Mouse (Mus musculus) Muller cell, postnatal 12 days (primary cell): ENCODE data around the gene Ninj1.

ENCODE experiments used
- DNase-seq: peaks from one replicate; pipeline ENCODE4 v3.0.0-alpha.2; 2015; ENCODE audit errors: inconsistent ontology term

Gene Ninj1

DNA sequence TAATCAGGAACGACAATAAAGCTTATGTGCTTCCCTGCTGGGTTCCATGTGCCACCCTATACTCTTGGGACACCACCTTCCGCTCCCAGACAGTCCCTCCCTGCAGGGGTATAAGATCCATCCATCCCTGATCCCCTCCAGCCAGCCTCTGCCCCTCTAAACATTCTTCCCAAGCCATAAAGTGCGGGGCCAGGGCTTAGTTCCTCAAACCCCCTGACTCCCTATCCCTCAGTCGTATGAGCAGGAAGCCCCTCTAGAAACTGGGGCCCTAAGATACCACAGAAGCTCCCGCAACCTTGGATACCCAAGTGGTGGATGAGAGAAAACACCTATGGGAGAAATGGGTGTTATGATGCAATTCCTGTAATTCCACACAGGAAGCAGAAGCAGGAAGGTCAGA, 8.9 kb downstream of the Ninj1 start:
- DNase-seq: no peak

DNA sequence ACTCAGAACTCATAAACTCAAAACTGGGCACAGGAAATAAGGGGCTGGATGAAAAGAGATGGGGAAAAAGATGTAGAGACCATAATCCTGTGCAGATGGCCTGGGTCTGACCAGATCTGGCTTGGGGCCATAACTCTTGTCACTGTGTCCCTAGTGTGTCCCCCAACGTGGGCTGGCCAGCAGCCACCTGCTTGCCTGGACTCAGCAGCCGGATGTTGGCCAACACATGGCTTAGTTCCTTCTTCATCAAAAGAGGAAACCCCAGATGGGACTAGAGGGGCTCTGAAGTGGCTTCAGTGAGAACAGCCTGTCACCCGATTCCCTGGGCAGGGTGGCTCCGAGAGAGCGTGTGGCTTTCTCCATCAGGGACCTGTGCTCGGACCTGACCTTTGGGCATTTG, 9.5 kb downstream of the Ninj1 start:
- DNase-seq: no peak

DNA sequence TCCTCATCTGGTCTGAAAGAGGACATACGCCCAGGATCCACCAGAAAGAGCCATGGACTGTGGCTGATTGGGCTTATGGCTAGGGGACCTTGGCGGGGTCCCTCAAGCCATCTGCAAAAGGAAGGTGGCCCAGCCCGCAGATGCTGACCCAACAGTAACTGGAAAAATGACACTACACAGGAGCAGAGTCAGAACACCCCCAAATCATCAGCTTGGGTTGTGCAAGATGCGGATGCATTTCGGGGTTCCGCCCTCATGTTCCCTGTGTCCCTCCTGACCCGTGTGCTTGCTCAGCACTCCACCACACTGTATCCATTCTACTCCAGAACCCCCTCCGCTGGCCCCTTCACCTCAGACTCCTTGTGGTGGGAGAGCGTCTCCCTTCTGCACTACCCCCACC, 11.4 kb downstream of the Ninj1 start:
- no peak for DNase-seq

- no peak for DNase-seq
Observed at GRCm38 (mm10) chr13:49199891-49200290, 12.6 kb downstream of the Ninj1 start.

DNA sequence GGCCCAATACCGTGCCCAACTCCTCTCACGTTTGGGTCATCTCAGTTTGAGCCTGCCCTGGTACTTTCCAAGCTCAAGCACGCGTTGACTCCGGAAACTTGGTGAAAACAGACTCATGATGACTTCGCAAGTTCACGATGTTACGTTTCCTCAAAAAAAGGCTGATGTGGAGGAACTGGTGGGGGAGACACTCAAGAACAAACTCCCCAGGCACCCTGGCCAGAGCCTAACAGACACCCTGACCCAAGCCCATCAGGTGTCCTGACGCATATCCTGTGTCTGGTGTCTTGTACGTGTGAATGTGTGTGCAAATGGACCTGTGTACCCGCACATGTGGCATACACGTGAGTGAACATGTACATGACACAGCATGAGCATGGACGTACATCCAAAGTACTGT, 13.4 kb downstream of the Ninj1 start:
- no peak for DNase-seq

DNA sequence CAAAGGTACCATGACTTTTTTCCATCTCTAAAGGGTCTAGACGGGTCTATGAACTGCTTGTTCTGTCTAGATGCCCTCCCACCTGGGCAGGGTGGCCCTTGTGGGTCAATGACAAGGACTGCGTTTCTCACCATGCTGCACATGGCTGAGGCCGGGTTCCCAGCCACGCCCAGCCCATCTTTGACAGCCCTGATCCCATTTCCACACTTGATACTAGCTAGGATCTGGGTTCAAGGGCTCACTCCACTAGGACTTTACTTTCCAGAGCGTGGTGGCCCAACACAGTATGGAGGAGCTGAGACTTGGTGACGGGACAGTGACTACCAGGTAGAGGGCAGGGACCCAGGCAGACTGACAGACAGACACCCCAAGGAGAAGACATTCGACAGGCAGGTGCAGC, 15.3 kb downstream of the Ninj1 start:
- no peak for DNase-seq

DNA sequence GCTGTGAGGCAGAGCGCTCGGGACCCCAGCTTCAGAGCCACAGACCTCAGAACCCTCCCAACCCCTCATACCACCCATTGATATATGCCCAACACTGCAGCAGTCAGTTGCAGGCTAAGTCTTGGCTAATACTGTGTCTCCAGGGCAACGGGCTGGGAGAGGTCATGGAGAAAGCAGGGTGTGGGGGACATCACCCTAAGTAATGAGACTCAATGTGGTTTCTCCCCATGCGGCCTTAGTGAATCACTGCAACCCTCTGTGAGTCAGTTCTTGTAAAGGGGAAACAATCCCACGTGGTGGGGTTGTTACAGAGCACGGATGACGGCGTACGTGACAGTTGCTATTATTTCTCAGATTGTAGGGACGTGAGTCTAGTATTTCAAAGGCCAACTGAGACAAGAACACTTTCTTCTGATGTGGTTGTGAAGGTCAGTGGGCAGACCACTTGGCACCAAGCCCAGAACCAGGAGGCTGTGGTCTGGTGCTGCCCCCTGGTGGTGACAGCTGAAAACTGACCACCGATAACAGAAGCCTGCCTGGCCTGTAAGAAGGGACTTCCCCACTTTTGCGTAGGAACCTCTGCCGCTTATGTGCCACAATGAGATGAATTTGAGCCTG, 18.2 kb downstream of the Ninj1 start:
- DNase-seq: peak; percentile 93

GRCm38 (mm10) chr13:49206341-49206740, 19.1 kb downstream of the Ninj1 start:
- DNase-seq: no peak

GRCm38 (mm10) chr13:49209306-49209705, 22.0 kb downstream of the Ninj1 start:
- no peak for DNase-seq

- DNase-seq: no peak
Observed at GRCm38 (mm10) chr13:49212711-49213500, 25.6 kb downstream of the Ninj1 start.

- peak; percentile 97 for DNase-seq
Observed at GRCm38 (mm10) chr13:49213531-49213932, 26.2 kb downstream of the Ninj1 start.

DNA sequence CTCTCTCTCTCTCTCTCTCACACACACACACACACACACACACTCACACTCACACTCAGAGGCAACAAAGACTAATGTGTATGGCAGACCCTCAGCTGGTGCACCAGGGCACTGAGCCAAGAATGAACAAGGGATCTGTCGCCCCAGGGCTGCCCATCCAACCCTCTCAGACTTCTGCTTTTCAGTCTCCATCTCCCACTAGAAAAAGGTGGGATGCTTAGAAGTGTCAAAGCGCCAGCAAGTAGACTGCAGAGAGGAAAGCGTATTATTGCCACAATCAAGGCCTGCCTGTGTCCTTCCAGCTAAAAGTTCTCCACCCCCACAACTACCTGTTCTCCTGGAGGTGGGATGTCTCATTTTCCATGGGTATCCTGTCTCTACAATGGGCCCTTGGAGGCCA, 27.2 kb downstream of the Ninj1 start:
- DNase-seq: peak; percentile 19

DNA sequence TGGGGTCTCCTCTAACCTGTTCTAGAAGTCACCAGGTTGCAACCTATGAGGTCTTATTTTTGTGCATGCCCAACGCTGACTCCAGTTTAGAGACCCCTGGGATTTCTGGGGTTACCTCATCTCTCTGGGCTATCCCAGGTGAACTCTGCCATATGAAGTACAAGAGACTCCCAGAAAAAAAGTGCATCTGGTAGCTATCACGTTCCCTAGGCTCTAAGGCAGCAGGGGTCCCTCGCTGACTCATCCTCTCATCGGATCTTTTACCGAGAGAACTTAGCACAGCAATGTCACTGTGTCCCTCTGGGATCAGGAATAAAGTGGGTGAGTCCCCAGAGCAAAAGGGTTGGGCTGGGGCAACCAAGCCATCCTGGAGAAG, 27.8 kb downstream of the Ninj1 start:
- DNase-seq: no peak

GRCm38 (mm10) chr13:49215504-49216219, 28.4 kb downstream of the Ninj1 start, which contains the start of gene Card19:
Card19 (minus strand) TSS chr13:49216037.
- peak; percentile 95 for DNase-seq

GRCm38 (mm10) chr13:49216220-49216552, 28.9 kb downstream of the Ninj1 start:
- DNase-seq: no peak

DNA sequence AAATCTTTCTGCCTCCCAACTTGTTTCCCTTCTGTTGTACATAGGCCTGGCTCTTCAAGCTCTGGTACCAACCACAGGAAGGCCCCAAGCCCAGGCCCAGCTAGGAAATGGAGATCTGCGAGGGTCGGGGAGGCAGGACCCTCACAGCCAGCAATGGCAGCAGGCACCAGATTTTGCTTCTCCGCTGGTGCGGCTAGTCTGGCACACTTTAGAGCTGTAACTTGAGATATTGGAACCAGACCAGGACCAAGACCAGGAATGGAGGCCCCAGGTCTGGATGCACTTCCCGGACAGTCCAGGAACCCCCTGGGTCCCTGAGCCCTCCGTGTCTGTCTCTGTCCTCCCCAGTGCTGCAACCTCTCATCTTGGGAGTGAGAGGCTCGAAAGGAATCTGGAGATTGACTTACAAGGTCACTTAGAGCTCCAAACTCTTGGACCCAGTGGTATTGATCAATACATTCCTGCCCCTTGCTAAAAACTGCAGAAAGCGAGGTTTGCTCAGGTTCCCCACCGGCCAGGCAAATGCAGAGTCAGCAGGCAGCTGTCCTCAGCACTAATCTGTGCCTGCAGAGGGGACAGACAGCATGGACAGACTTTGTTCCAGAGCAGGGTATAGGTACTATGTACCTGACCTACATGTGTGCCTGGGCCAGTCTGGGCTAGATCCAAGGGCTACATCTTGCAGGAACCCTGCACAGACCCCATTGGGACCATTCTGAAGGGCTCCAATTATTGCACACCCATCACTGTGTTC, 29.7 kb downstream of the Ninj1 start:
- DNase-seq: no peak

DNA sequence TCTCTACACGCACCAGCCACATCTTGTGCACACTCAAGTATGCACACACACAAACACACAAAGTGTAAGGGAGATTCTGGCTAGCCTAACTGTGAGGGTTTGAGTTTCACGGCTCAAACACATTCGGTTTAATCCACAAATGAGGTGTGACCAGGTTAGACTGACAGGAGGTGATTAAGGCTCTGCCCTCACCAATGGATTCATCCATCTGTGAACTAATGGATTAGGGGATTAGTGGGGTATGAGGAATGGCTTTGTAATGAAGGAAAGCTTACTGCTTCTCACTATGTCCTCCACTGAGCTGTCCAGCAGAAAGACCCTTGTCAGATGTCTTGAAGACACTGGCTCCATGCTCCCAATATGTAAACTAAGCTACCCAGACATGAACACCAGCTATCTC, 31.4 kb downstream of the Ninj1 start:
- DNase-seq: no peak

DNA sequence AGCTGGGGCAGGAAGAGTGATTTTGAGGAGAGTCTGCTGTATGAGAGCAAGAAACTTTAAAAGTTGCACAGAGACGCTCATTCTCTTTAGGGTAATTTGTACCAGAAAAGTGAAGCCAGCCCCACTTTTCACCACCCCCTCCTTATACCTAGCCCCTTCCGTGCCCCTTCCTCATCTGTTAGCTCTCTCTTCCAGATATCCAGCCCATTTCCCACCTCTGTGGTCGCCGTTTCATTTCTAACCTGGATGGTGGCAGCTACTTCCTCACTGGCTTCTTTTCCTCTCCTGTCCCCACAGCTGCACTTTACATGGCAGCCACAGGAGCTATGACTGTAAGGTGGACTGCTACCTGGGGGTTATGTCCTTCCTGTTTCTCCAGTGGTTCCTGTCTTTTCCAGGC, 32.1 kb downstream of the Ninj1 start:
- DNase-seq: no peak

- no peak for DNase-seq
Observed at GRCm38 (mm10) chr13:49220912-49221311, 33.6 kb downstream of the Ninj1 start.

GRCm38 (mm10) chr13:49224314-49224713, 37.0 kb downstream of the Ninj1 start:
- no peak for DNase-seq

GRCm38 (mm10) chr13:49224729-49225128, 37.4 kb downstream of the Ninj1 start:
- no peak for DNase-seq

- DNase-seq: no peak
Observed at GRCm38 (mm10) chr13:49225159-49225558, 37.9 kb downstream of the Ninj1 start.
